Mouse (Mus musculus) macrophage (primary cell): ENCODE data around the gene Nxf7. TPM values are rescaled to one million over a fixed set of nuclear protein-coding genes. Genes with fewer than 3 reads are reported as not detected.

Experiments
- polyA plus RNA-seq: library from polyadenylated mRNA; stranded (reverse); fragments of 250-400 nt; gene quantifications from 3 replicates; pipeline ENCODE4 v1.2.4, GENCODE M21; 2018; ENCODE audit warnings: inconsistent platforms

The Nxf7 gene
- polyA plus RNA-seq, 1 experiment from 2014 or later: not detected

Other genes starting within 250 kb of the Nxf7 start
- not detected in 3 replicates for gene Gm5128, start 225.5 kb downstream of the Nxf7 start, polyA plus RNA-seq
- not detected in 3 replicates for gene Gm7903, start 164.9 kb downstream of the Nxf7 start, polyA plus RNA-seq
- not detected in 3 replicates for gene AV320801, start 104.2 kb downstream of the Nxf7 start, polyA plus RNA-seq
- gene Prame, start 28.9 kb upstream of the Nxf7 start, polyA plus RNA-seq: not detected in 3 replicates
- not detected in 3 replicates for gene Tcp11x2, start 95.0 kb upstream of the Nxf7 start, polyA plus RNA-seq
- gene Tmsb15a, start 126.5 kb upstream of the Nxf7 start, polyA plus RNA-seq: not detected in 3 replicates
- 3.9 to 6.2 TPM (median 5.5 TPM) in 3 replicates for gene Armcx5, start 144.0 kb upstream of the Nxf7 start, polyA plus RNA-seq
- 11.8 to 14.5 TPM (median 13.1 TPM) in 3 replicates for gene Gprasp1, start 144.0 kb upstream of the Nxf7 start, polyA plus RNA-seq
- gene Bhlhb9, start 198.8 kb upstream of the Nxf7 start, polyA plus RNA-seq: 0.52 to 2.9 TPM (median 1.8 TPM) in 3 replicates
- not detected in 3 replicates for gene Gprasp2, start 240.3 kb upstream of the Nxf7 start, polyA plus RNA-seq